Mouse (Mus musculus): ENCODE data around the gene Fam213b.

Fam213b gene

DNA sequence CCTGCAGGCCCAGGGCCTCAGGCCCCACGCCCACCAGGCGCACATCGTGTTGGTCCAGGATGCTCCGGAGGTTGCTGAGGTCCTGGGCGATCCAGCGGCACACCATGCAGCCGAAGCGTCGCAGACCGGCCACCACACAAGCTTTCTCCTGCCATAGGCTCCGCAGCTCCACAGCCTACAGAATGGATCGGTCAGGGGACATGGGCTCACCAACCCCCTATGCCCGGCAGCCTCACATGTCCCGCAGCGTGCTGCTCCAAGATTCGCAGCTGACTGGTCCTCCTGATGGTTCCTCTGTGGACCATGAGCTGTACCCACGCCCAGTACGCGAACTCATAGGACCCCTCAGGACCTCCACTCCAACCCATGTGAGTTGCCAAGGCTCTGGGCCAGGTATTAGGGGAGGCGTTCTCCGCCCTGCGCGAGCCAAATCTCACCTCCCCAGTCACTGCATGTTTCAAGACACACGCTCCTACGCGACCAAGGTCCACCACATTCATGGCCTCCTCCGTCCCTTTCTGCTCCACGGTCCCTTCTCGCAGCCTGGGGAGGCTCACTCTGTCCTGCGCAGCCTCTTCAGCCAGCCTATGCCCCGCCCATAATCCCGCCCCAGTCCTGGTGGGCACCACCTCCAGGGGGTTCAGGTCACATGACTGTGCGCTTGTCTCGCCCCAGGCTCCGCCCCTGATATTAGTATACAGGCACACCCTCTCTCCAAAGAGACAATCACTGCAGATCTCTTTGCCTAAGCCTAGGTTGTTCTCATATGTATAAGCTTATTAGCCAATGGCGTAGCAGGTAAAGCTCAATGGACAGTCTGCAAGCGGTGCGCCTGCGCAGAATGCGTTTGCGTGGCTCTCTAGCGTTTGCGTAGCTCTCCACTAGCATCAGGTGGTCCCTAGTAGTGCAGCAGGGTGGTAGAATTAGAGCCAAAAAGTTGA, at the start of gene Fam213b:
Gene Fam213b, minus strand, starts transcription at position 630 of the 941 bp plus-strand sequence.
- DNase-seq (ENCODE audit: low spot score in 2 of 2): peak; percentile 74

DNA sequence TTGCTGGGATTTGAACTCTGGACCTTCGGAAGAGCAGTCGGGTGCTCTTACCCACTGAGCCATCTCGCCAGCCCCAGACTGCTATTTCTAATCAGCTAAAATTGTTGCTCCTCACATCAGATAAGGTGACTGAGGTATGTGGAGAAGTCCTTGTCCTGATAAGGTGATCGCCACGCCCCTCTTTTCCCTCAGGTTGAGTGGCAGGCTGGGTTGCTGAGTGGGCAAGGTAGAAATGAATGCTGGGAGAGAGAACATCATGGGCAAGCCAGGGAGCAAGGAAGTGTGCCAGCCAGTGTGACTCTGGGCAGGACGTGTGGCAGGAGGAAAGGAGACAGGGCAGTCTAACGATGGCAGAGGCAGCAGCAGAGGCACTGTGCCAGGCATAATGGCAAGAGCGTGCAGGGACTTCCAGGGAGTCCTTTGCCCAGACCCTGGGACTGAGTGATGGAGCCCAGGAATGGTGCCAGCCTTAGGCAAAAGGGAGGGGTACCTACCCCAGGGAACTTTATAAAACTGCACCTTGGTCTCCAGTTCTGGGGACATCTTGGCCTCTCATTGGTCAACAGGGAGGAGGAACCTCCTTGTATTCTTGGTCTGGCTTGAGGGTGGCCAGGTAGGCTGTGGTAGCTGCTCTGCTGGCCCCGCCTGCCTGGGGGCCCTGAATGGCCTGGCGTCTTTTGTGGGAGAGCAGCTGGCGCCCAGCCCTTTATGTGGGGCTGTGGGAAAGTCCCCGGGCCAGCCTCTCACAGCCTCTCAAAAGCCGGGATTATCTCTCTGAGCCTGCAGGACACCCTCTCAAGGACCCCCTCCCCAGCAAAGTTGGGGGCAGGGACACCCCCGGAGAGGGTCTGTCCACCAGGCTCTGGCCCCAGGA, 49.4 kb upstream of the Fam213b start:
- peak; percentile 69 to 75 for DNase-seq (ENCODE audit: low spot score in 2 of 2)

DNA sequence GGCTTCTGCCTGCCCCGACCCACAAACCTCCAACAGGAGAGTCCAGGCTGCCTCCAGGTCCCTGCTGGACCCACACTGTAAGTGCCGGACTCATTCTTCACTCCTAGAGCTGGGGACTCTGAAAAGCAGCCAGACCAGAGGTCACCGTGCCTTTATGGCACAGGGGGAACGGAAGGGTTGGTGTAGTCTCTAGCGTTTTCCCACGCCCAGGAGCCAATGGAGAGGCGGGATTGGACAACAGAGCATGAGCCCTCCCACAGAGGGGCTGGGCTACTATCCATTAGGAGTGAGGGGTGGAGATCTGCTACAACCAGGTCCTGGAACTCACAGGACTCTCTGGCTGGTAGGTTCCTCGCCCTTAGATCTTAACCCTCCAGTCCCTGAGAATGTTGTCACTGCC, 47.4 kb upstream of the Fam213b start:
- peak in 1 of 2 experiments; percentile 67 for DNase-seq (ENCODE audit: low spot score in 2 of 2)

DNA sequence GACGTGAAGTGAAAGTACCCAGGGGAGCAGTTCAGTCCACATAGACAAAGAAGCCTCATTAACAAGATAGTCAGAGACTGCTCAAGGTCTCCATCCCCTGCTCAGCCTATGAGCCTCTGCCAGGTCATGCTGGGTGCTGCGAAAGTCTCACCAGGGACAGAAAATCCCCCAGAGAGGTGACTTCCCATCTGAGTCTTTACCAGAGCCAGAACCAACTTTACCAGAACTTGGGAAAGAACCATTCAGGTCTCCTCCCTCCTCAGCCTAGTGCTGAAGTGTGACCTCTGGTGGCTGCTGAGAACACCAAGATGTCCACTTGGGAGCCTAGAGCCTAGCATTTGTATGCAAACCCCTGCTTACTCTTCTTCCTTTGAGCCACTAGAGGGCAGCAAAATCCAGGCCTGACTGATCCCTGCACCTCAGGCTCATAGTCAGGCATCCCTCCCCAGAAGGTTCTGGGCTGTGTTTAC, 45.2 kb upstream of the Fam213b start:
- DNase-seq (ENCODE audit: low spot score in 2 of 2): peak; percentile 68 to 73

DNA sequence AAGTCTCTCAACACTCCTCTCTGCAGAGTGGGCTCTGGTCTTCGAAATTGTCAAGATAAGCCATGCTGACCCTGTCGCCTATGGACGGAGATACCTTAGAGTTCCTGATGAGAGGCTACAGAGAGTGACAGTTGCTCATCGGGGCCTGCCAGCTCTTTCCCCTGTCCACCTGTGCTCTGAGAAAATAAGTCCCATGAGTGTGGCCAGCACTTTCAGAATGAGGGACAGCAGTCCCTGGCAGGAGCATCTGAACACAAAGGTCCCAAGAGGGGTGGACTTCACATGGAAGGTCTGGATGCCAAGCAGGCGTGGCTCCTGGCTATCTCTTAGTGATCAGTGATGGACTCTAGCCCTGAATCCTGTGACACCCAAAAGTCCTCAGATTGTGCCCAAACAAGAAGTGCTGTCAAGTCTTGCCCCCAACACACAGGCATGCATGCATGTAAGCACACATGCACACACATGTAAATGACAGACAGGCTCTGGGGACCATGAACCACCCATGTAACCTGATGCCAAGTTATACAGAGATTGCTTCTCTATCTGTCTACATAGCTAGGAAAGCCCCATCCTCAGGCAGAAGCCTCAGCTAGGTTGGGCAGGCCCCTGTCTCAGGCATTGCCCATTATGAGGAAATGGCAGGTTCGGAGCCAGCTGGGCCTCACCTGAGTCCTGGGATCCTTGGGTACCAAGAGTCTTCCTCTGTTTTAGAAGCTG, 44.5 kb upstream of the Fam213b start:
- no peak for DNase-seq (ENCODE audit: low spot score in 2 of 2)

DNA sequence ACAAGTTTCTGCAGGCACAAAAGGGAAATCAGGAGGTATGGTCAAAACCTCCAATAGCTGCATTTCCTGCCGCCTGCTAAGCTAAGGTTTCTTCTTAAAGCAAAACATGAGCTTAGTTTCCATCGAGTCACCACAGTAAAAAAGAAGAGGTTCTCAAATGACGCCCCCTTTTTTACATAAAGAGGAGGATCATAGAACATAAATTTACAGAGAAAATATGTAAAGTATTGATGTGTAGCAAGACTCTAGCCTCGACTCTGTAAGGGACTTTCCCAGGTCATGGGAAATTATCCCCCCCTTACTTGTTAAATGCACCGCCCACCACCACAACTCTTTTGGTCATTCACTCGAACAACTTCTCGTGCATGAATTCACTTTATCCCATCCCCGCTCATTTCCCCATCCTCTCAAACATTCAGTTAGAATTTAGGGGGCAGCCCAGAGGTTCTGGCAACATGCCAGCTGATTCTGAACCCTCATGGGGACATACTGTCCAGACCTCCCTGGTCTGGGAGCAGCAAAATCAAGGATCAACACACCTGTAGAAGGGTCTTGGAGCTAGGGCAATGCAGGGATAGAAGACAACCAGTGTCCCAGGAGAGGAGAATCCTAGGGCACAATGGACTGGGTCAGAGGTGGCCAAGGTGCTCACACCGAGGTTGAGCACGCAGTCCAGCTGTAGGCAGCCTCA, 43.8 kb upstream of the Fam213b start:
- DNase-seq (ENCODE audit: low spot score in 2 of 2): no peak

DNA sequence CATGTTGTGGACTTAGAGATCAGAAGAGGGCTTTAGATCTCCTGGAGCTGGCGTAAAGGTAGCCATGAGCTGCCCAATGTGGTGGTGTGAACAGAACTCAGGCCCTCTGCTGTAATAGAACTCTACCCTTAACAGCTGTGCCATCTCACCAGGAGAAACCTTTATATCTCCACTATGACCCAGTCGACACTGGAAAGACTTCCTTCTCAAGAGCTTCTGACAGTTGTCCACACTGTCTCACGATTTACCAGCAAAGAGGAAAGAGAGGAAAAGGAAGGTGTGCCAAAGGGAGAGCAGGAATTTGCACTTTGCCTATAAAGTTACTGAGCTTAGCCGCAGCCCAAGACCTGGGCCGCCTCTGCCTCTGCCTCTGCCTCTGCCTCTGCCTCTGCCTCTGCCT, 42.9 kb upstream of the Fam213b start:
- DNase-seq (ENCODE audit: low spot score in 2 of 2): no peak

DNA sequence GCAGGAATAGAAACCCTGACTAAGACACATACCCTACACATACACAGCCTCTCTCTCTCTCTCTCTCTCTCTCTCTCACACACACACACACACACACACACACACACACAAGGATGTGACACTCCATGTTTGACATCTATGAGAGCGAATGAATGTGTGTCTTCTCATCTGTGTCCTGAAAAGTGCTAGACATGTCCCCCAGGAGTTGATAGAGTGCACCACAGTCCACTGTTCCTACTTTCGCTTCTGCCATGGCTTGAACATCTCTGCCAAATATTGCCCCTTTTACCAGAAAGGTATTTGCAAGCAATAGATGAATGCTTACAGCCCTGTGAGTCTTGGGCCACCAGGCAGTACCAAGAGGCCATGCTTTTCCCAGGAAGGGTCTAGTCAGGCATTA, 41.2 kb upstream of the Fam213b start:
- DNase-seq (ENCODE audit: low spot score in 2 of 2): no peak

DNA sequence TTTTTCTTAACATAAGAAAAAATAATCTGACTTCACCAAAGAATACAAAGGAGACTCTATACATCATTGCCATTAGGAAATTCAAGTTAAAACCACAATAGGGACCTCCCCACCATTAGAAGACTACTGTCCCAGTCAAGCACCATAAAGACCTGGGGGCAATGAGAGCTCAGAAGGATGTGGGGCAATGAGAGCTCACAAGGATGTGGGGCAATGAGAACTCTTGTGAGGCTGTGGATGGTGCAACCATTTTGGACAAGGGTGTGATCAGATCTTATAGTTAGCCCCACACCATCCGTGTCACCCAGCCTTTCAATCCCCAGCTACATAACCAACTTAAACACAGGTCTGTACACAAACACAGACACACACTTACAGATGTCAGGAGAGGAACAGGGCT, 38.8 kb upstream of the Fam213b start:
- no peak for DNase-seq (ENCODE audit: low spot score in 2 of 2)

DNA sequence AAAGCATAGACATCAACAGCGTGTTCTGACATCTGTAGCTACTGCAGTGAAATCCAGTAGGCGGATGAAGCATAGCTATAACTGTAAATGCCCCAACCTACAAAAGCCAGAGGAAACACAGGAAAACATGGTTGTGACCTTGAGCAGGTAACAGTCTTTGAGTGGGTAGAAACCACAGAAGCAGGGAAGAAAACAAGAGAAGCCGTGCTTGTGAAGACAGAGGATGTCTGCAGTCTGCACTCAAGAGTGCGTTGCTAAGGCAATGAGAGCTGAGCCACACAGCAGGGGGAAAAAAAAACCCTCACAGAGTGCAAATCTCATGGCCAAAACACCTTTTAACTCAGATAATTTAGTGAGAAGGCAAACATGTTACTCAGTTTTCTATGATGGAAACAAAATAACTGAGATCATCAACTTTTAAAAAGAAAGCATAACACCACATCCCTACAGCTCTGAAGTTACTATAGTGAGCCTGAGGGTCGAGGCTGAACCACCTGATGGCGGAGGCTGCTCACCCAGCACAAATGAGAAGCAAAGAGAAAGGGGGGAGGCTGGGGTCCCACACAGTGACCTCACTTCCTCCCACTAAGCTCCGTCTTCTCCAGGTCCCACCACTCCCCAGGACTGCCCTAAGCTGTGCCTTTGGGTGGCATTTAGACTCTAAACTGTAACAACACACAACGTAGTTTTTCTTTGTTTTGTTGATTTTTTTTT, 37.8 kb upstream of the Fam213b start:
- DNase-seq (ENCODE audit: low spot score in 2 of 2): no peak

DNA sequence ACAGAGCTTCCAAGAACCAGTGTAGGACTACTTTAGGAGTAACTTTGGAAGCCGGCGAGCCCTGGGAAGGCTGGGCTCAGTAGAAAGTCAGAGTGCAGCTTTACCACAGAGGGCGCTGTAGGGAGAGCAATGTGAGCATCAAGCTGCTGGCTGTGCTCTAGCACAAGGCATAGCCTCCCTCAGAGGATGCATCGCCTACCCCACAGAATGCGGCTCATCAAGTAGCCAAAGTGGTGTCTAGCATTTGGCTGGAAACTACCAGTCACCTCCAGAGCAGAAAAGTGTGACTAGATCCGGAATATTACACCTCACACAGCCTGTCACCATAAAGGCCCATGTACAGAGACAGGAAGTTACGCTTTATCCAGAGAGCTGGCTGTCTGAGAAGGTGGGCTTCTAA, 36.9 kb upstream of the Fam213b start:
- DNase-seq (ENCODE audit: low spot score in 2 of 2): no peak

DNA sequence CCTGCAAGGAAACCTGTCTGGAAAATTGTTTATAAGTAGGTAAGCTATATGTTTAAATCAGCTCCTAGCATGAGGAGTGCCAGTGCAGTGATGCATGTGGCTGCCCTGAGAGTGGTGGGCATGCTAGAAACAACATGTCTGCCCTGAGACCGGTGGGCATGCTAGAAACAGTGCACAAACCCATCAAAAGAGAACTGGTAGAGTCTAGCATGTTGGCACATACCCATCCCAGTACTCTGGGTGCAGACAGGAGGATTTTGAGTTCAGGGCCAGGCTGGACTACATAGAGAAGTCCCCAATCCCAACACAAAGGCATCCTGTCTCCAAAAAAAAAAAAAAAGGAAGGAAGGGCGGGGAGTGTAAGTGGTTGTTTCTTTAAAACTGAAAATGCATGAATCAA, 35.9 kb upstream of the Fam213b start:
- DNase-seq (ENCODE audit: low spot score in 2 of 2): no peak

DNA sequence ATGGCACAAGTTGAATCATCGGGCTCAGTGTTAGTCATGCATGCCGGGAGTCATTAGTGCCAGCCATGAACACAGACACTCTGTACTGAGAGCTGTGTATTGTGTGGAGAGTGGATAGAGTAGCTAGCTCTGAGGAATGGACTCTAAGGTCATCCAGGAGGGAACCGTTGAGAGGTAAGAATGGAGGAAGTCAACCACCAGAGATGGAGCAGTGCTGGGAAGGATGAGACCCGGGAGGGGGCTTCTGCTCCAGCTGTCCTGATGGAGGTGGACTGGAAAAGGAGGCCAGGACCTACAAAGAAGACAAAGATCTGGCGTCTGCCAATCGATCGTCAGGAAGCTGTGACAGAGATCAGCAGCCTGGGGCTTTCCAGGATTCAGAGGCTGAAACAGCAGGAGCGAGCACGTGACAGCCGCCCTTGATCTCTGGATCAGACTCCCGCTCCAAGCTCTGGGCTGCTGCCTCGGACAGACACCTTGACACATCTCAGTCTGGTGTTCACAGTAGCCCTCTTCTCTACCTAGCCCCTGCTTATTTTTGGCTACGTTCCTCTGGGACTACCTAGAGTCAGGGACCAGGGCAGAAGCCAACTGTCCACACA, 34.5 kb upstream of the Fam213b start:
- no peak for DNase-seq (ENCODE audit: low spot score in 2 of 2)

DNA sequence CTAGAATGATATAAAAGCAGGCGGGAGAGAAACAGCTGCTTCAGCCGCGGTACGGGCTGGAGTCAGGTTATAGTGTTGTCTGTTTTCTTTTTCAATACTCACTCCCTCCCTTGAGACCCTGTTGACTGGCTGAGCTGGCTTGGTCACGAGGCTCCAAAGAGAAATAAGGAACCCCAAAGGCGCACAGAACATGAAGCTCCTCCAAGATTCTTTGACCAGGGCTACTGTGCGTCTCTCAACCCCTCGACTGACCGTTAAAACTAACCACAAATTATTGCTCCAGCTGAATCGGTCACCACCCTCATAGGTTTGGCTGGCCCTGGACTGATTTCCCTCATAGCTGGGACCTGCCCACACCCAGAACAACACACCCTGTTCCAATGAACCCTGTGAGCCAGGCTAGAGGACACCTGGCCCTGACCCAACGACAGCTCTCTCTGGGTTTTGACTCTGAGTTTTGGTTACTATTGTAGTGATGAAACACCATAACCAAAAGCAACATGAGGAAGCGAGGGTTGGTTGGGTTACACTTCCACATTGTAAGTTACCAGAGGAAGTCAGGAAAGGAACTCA, 30.2 kb upstream of the Fam213b start:
- no peak for DNase-seq (ENCODE audit: low spot score in 2 of 2)

DNA sequence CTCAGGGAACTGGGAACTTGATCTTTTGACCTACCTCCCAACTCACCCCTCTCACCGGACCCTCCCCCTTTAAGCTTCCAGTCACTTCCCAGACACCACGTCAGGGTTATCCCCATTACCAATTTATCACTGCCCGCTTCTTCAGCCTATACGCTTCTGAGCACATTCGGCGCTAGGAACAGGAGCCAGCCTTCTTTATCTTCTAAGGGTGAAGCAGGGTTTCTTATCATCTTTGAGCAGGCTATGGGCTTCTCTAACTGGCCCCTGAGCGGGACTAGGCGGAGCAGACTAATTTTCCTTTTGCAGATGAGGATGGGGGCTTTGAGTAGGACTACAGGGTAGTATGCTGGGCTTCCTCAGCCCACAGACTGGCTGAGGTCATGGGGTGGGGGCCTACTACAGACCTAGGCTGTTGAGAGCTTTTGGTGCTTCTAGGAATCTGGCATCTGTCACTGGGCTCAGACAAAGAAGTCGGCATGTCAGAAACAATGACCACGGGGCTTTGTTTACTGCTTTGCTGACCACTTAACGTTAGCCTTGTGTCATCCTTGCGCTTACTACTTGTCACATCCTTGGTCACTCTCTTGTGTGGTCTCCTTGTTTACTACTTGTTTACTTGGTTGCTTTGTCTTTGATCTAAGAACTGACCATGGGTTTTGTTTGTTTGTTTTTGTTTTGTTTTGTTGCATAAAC, 29.6 kb upstream of the Fam213b start, which contains the start of gene Tnfrsf14:
Gene Tnfrsf14, minus strand, starts transcription at position 169 of the 693 bp plus-strand sequence.
- no peak for DNase-seq (ENCODE audit: low spot score in 2 of 2)

DNA sequence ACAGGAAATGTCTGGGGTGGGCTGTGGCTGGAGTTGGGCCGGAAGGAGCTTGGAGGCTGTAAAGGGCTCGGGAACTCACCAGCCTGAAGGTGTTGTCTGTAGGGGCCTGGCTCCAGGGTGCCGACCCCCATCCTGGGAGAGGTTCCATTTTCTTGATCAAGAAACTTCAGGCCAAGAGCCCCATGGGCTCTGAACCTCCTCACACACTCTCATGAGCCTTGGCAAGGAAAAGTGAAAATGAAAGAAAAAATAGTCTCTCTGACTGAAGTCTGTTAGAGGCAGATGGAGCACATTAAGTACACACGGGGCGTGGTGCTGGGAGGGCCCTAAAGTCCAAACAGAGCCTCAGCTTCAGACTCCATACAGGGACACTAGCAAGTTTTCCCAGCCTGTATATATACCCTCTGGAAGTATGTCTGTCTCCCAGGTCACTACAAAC, 29.0 kb upstream of the Fam213b start:
- DNase-seq (ENCODE audit: low spot score in 2 of 2): no peak

DNA sequence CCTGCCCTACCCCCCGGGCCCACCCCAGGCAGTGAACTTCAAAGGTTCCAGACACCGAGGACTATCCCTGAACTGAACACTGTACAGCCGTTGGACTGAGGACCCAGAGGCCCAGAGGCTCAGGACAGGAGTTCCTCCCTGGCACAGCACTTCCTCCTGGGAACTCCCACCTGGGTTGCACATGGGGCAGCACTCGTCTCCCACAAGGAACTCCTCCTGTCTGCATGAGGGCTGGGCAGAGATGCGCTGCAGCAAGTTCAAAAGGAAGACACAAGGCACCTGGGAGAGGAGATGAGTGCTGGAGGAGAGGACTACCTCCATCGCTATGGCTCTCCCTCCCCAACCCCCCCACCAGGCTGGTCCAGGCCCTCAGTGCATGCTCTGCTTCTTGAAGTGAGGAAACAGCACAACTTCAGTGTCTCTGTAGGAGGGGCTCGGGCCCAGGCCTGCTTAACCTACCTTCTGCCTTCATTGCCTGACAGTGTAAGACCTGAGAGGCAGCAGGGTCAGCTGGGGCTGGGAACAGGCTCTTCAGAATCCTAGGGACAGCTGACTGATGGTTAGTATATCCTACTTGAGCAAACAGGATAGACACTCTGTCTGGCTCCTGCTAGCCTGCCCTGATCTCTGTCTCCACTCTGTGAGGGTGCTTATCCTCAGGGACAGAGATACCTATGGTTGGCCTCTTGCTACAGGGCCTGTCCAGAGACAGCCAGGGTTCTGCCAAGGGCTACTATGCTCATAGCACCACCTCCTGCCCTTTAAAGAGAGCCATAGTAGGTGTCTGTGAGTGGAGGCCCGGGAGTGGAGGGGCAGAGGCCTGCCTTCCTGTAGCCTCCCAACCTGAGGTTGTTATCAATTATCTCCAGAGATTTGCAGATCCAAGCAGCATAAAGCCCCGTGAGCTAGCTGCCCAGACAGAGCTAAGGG, 28.3 kb upstream of the Fam213b start:
- DNase-seq (ENCODE audit: low spot score in 2 of 2): no peak

DNA sequence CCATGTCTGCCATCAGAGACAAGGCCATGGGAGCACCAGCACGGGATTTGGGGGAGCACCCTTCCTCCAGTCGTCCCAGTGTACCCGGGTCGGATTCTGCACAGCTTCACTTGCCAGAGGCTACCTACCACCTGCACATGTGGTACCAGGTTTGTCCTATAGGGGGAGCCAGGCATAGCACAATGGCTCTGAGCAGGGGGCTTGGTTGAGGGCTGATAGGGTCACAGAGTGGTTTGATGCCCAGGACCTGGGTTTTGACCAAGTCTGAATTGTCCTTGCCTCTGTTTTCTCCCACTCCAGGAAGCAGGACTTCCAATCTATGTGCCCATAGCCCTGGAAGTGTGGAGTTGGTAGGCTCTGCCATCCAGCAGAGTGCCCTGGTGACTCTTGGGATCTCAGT, 26.5 kb upstream of the Fam213b start:
- no peak for DNase-seq (ENCODE audit: low spot score in 2 of 2)
